Mouse (Mus musculus) olfactory bulb, adult 2 months (tissue): Measurements from ENCODE around the gene Ntn3.

Source experiments
- CTCF ChIP-seq: fragments of 200-500 bp; IDR thresholded peaks from 2 replicates; pipeline ENCODE4 v1.5.1; 2012; ENCODE audit warnings: low read depth, mild to moderate bottlenecking, low read length, moderate library complexity; ENCODE audit not compliant: insufficient read depth
- POLR2A ChIP-seq: fragments of 200-500 bp; IDR thresholded peaks from 2 replicates; pipeline ENCODE4 v1.6.1; 2012; ENCODE audit warnings: mild to moderate bottlenecking, low read depth, low read length, moderate library complexity; ENCODE audit not compliant: insufficient read depth

GRCm38 (mm10) chr17:24171738-24172137 is 37.6 kb downstream of the Ntn3 start:
- TF ChIP-seq CTCF (no peak), POLR2A (no peak)
